Mouse (Mus musculus) testis, adult 10 weeks (tissue): ENCODE measurements around the gene Clec14a. TPM values are rescaled to one million over a fixed set of nuclear protein-coding genes. Genes with fewer than 3 reads are reported as not detected.

Experiments used
- polyA plus RNA-seq: library from polyadenylated mRNA; stranded (reverse); fragments of 350-450 nt; fragmentation: Illumina TruSeq; extraction: RNeasy Lipid Tissue Mini Kit (QIAGEN cat#74804); gene quantifications from one replicate; pipeline ENCODE4 v1.2.3, GENCODE M21; 2014; ENCODE audit warnings: low read depth, low replicate concordance

The Clec14a gene
- polyA plus RNA-seq: 0.67 TPM

GRCm38 (mm10) chr12:58268563-58269501 is at the start of gene Clec14a:
Gene Clec14a, minus strand, starts transcription at chr12:58269290.

Other genes starting within 250 kb of the Clec14a start
- gene Sstr1, start 57.5 kb downstream of the Clec14a start, polyA plus RNA-seq: not detected